Mouse (Mus musculus) hindlimb bud, embryonic 11.5 days (tissue): ENCODE data around the gene Hnrnpa3.
"Not testable (repeated sequence)": the region's sequence is repeated elsewhere in the genome, so short reads cannot be mapped to it uniquely, and the experiment has no call there.

Experiments used
- DNase-seq: peaks from one replicate; pipeline ENCODE4 v3.0.0-alpha.2; 2012; ENCODE audit warnings: low read depth, low spot score; ENCODE audit errors: extremely low spot score

The Hnrnpa3 gene

GRCm38 (mm10) chr2:75658727-75659628 is at the start of gene Hnrnpa3:
Gene Hnrnpa3, plus strand, starts transcription at chr2:75659261.
- DNase-seq, result no peak

GRCm38 (mm10) chr2:75609971-75610370 is 49.1 kb upstream of the Hnrnpa3 start:
- DNase-seq, result no peak

GRCm38 (mm10) chr2:75610602-75611001 is 48.5 kb upstream of the Hnrnpa3 start:
- not testable (repeated sequence) for DNase-seq

GRCm38 (mm10) chr2:75611041-75611805 is 47.8 kb upstream of the Hnrnpa3 start:
- DNase-seq, result no peak

GRCm38 (mm10) chr2:75612006-75612405 is 47.1 kb upstream of the Hnrnpa3 start:
- no peak for DNase-seq

- no peak for DNase-seq
Observed at GRCm38 (mm10) chr2:75612981-75613567, 46.0 kb upstream of the Hnrnpa3 start.

GRCm38 (mm10) chr2:75614577-75614976 is 44.5 kb upstream of the Hnrnpa3 start:
- DNase-seq, result no peak

GRCm38 (mm10) chr2:75616911-75617310 is 42.1 kb upstream of the Hnrnpa3 start:
- DNase-seq, result no peak

GRCm38 (mm10) chr2:75618712-75619111 is 40.3 kb upstream of the Hnrnpa3 start:
- no peak for DNase-seq

GRCm38 (mm10) chr2:75621873-75622654 is 37.0 kb upstream of the Hnrnpa3 start:
- DNase-seq, result no peak

GRCm38 (mm10) chr2:75625086-75625485 is 34.0 kb upstream of the Hnrnpa3 start:
- no peak for DNase-seq

- no peak for DNase-seq
Observed at GRCm38 (mm10) chr2:75626597-75627440, 32.2 kb upstream of the Hnrnpa3 start.

GRCm38 (mm10) chr2:75628487-75628886 is 30.6 kb upstream of the Hnrnpa3 start:
- no peak for DNase-seq

GRCm38 (mm10) chr2:75631421-75631820 is 27.6 kb upstream of the Hnrnpa3 start:
- DNase-seq, result no peak

- no peak for DNase-seq
Observed at GRCm38 (mm10) chr2:75632043-75632442, 27.0 kb upstream of the Hnrnpa3 start.

GRCm38 (mm10) chr2:75632721-75633181 is 26.3 kb upstream of the Hnrnpa3 start:
- no peak for DNase-seq

- DNase-seq, result no peak
Observed at GRCm38 (mm10) chr2:75633381-75633780, 25.7 kb upstream of the Hnrnpa3 start.

GRCm38 (mm10) chr2:75633784-75634183 is 25.3 kb upstream of the Hnrnpa3 start:
- no peak for DNase-seq

- DNase-seq, result not testable (repeated sequence)
Observed at GRCm38 (mm10) chr2:75634431-75634830, 24.6 kb upstream of the Hnrnpa3 start.
